Mouse (Mus musculus) neutrophil, adult 59 days (primary cell): ENCODE results near the gene Vmn1r101. TPM values are rescaled to one million over a fixed set of nuclear protein-coding genes. Genes with fewer than 3 reads are reported as not detected.

ENCODE experiments used
- total RNA-seq, 2 experiments: library from RNA; stranded (reverse); gene quantifications; 1 replicate in 1 of 2; 2 replicates in 1 of 2; pipeline ENCODE4 v1.2.4; 2023

The Vmn1r101 gene
- total RNA-seq = not detected

GRCm38 (mm10) chr7:20442493-20442892, at the start of gene Vmn1r101:
Gene Vmn1r101 (minus strand): TSS chr7:20442593.

DNA sequence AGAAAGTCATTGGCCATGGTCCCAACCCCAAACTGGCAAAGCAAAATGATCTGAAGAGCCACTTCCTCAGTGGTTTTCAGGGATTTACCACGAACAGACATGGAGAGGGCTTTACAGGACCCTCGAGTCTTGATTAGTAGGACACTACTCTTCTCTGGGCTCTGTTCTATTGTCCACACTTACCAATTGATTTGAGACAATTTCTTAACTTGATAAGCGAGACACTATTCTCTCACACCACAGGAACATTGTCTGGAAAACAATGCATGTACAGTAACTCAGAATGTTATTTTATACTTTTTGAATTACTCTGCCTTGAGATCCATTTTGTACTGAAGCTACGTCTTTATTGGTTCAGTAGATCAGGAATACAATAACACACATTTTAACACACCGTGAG, 32.4 kb upstream of the Vmn1r101 start, which contains the start of gene Gm10670:
TSS of gene Gm10670 (minus strand) at position 101 of the 400 bp plus-strand sequence.

DNA sequence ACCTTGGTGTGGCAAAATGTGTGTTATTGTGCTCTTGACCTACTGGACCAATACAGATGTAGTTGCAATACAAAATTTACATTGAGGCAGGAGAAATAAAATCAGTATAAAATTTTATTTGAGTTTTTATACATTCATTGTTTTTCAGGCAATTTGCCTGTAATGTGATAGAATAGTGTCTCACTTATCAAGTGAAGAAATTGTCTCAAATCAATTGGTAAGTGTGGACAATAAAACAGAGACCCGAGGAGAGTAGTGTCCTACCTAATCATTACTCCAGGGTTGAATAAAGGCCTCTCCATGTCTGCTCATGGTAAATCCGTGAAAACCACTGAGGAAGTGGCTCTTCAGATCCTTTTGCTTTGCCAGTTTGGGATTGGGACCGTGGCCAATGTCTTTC, 24.8 kb downstream of the Vmn1r101 start, which contains the start of gene Vmn1r100:
TSS of gene Vmn1r100 (plus strand) at position 301 of the 400 bp plus-strand sequence.

Other genes with a start within 250 kb of the Vmn1r101 start
- not detected for gene Vmn1r95, start 248.9 kb downstream of the Vmn1r101 start, total RNA-seq
- not detected for gene Gm6164, start 237.0 kb downstream of the Vmn1r101 start, total RNA-seq
- gene Gm4498, start 208.8 kb downstream of the Vmn1r101 start, total RNA-seq = not detected
- gene Gm5890, start 179.8 kb downstream of the Vmn1r101 start, total RNA-seq = not detected
- not detected for gene Gm4133, start 108.5 kb downstream of the Vmn1r101 start, total RNA-seq
- not detected for gene Gm5728, start 67.2 kb downstream of the Vmn1r101 start, total RNA-seq
- gene Vmn1r100, start 24.7 kb downstream of the Vmn1r101 start, total RNA-seq = not detected
- gene Gm10670, start 32.3 kb upstream of the Vmn1r101 start, total RNA-seq = not detected
- not detected for gene Vmn1r103, start 67.9 kb upstream of the Vmn1r101 start, total RNA-seq
- not detected for gene Vmn1r104, start 91.2 kb upstream of the Vmn1r101 start, total RNA-seq
- not detected for gene Gm5726, start 103.2 kb upstream of the Vmn1r101 start, total RNA-seq
- gene Gm4141, start 133.6 kb upstream of the Vmn1r101 start, total RNA-seq = not detected
- gene Gm4513, start 156.4 kb upstream of the Vmn1r101 start, total RNA-seq = not detected
- not detected for gene Vmn1r107, start 226.3 kb upstream of the Vmn1r101 start, total RNA-seq